ENCODE assay signal across 8 mouse cellular contexts in genomic region chr4:62889708-62890107, GRCm38 (mm10).
DNase-seq lines count a peak whose midpoint lies in the region; ATAC-seq and TF ChIP-seq lines count a peak whose summit lies in the region.

No protein-coding gene starts in this region.

- H3K9me3 ChIP-seq in kidney, embryonic 14.5 days (ENCODE audit: control insufficient read depth, low read length): no peaks in the 10 kb centered on the region
- H3K9me3 ChIP-seq in midbrain, postnatal 0 days (ENCODE audit: low read length): no peaks in the 10 kb centered on the region

- peak; percentile 75 for TF ChIP-seq CTCF in midbrain, postnatal 0 days (IDR thresholded peaks at IDR 0.05)

- H3K4me2 ChIP-seq in kidney, embryonic 14.5 days (replicated peaks; ENCODE audit: low read depth, low read length): no peak overlapping the region
- no peak overlapping the region for H3K4me2 ChIP-seq in midbrain, postnatal 0 days (ENCODE audit: low read depth, low read length, poor library complexity, severe bottlenecking)

- no peak overlapping the region for H3K4me3 ChIP-seq in kidney, embryonic 14.5 days (ENCODE audit: low read length)
- no peak overlapping the region for H3K4me3 ChIP-seq in midbrain, postnatal 0 days (ENCODE audit: low read depth, low read length)

- no peaks in the 10 kb centered on the region for H3K36me3 ChIP-seq in kidney, embryonic 14.5 days (ENCODE audit: control insufficient read depth, insufficient read depth, low read length)
- H3K36me3 ChIP-seq in midbrain, postnatal 0 days (ENCODE audit: insufficient read depth, low read length): no peaks in the 10 kb centered on the region

- no peak overlapping the region for H3K9ac ChIP-seq in kidney, embryonic 14.5 days (ENCODE audit: low read depth, low read length)
- no peak overlapping the region for H3K9ac ChIP-seq in midbrain, postnatal 0 days (replicated peaks; ENCODE audit: low read length, poor library complexity, severe bottlenecking)

- no peaks in the 10 kb centered on the region for H3K27me3 ChIP-seq in kidney, embryonic 14.5 days (ENCODE audit: control insufficient read depth, insufficient read depth, low read length)
- no peaks in the 10 kb centered on the region for H3K27me3 ChIP-seq in midbrain, postnatal 0 days (ENCODE audit: insufficient read depth, low read length)

- peak; percentile 32; the same call in 1 of the 2 replicates for ATAC-seq in kidney, embryonic 14.5 days (ENCODE audit: low FRiP score, low TSS enrichment)
- ATAC-seq in midbrain, postnatal 0 days (ENCODE audit: low FRiP score): no peak
- no peak for ATAC-seq in activated CD4-positive, CD25-positive, alpha-beta regulatory T cell, adult 4 months

- H3K4me1 ChIP-seq in kidney, embryonic 14.5 days (ENCODE audit: control insufficient read depth, insufficient read depth, low read length): no peaks in the 10 kb centered on the region
- H3K4me1 ChIP-seq in midbrain, postnatal 0 days (ENCODE audit: insufficient read depth, low read length): no peaks in the 10 kb centered on the region

- WGBS in kidney, embryonic 14.5 days: 50% methylated on average over 4 of the region's 4 CpGs
- 48% methylated on average over 4 of the region's 4 CpGs for WGBS in midbrain, postnatal 0 days

- no peak overlapping the region for H3K27ac ChIP-seq in kidney, embryonic 14.5 days (ENCODE audit: low read depth, low read length)
- H3K27ac ChIP-seq in midbrain, postnatal 0 days (ENCODE audit: low read depth, low read length): no peak overlapping the region

- peak; percentile 27 to 73 for DNase-seq in adrenal gland, adult (ENCODE audit: inconsistent age in 2 of 2, low spot score in 1 of 2)
- DNase-seq in adrenal gland, adult 8-10 months: no peak
- peak; percentile 25 for DNase-seq in ovary, postnatal 14 days (ENCODE audit: low spot score)
- DNase-seq in ovary, adult 18-20 months (ENCODE audit: low spot score): no peak
- peak; percentile 17 for DNase-seq in embryo, embryonic 11.5 days (ENCODE audit: low read depth, low spot score)
- peak; percentile 34 for DNase-seq in midbrain, postnatal 0 days (ENCODE audit: low spot score)

Comparison
In these comparisons a context has a peak if more than half of its experiments do, and no peak if none do; other contexts are left out.
1. DNase-seq: peak in adrenal gland, adult (2 of 2), ovary, postnatal 14 days (single experiment), embryo, embryonic 11.5 days (single experiment) and midbrain, postnatal 0 days (single experiment); none in adrenal gland, adult 8-10 months (single experiment) and ovary, adult 18-20 months (single experiment).